Mouse (Mus musculus): Measurements from ENCODE around the gene Dnase2a. TPM values are rescaled to one million over a fixed set of nuclear protein-coding genes. Genes with fewer than 3 reads are reported as not detected.

Dnase2a gene
- total and polyA plus RNA-seq, 3 experiments, result 10.9 to 17.5 (median 13.3) TPM

DNA sequence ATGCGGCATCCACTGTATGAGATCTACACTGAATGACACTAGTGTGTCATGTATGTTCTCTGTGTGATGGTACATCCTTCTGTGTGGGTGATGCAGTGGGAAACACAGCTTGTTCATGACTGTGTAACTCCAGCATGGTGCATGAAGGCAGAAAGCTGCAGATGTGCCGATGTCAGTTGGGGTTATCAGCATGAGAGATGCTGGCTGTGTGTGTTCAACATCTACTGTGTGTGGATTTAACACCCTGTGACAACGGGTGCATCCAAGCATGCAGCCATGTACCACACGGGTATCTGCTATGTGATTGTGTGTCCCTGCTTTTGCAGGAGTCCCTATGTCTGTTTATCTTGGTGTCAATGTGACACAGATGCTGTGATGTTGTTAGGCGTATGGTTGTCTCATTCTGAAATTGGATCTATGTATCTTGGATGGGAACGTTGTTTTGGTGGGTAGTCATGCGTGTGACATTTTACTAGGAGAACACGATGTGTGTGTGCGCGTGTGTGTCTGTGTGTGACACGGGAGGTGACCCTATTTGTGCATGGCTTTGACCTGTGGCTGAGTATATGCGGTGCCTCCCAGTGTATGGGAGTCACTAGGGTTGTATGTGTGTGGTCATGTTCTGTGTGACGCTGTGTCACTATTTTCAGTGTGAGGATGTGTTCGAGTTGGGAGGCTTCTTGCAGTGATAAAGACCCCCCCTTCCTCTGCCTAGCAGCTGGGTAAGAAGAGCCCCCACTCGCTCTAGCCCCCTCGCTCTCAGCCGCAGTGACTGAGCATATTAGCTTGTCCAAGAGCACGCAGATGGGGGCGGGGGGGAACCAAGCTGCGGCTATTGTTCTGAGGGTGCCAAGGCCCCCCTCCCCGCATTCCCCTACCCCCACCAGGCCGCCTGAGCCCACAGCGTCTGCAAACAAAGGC lies 27.9 kb downstream of the Dnase2a start:
- DNase-seq, result no peak

- DNase-seq, result peak; percentile 74
Measured at GRCm38 (mm10) chr8:84936962-84937546, 28.7 kb downstream of the Dnase2a start, which contains the start of gene Mast1. TSS of gene Mast1 (minus strand) at chr8:84937359.

DNA sequence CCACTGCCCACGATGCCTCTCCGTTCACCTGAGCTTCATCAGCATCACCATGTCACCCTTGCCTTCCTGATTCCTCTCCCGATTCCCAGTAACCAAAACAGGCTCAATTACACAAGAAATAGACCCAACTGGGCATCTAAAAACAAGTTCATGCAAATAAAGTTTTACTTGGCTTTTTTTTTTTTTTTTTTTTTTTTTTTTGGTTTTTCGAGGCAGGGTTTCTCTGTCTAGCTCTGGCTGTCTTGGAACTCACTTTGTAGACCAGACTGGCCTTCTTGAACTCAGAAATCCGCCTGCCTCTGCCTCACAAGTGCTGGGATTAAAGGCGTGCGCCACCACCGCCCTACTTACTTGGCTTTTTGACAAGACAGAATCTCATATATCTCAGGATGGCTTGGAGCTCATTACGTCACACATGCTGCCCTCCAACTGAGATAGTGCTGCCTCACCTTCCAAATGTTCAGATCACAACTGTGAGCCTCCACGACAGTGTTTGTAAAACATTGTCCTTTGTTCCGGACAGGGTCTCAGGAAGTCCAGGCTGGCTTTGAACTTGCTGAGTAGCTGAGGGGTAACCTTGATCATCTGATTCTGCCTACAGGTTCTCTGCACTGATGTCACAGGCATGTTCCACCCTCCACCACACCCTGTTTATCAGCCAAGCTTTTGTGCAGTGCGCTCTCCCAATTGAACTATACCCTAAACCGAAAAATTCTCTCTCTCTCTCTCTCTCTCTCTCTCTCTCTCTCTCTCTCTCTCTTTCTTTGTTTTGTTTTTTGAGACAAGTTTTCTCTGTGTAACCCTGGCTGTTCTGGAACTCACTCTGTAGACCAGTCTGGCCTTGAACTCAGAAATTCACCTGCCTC lies 29.5 kb downstream of the Dnase2a start:
- DNase-seq, result no peak

- DNase-seq, result no peak
Measured at GRCm38 (mm10) chr8:84943699-84944098, 35.3 kb downstream of the Dnase2a start.

DNA sequence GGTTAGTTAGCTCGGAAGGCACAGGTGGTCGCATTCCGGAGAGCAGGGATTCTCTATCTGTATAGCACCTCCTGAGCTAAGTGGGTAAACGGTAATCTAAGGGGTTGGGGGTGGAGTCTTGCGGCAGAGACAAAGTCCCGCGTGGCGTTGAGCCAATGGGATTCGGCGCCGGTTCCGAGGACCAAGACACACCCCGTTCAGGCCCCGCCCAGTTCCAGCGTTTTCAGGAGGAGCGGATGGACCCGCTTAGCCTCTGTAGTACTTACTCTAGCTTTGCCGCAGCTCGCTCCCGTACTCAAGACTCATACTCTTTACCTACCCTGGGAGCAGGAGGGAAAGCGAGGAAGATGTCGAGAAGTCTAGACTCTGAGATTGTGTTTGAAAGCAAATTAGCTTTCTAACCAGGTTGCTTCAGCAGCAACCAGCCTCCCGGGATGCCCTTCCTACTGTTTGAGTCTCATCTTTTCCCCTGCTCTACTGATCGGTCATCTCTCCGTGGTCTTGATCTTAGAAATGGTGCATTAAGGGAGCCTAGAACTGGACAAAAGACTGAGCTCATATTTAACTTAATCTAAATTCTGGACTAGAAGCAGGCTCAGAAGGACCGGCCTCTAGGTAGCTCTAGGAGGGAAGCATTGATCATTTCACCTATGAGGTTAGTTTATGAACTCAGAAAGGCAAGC lies 36.3 kb downstream of the Dnase2a start:
- peak; percentile 37 for DNase-seq

GRCm38 (mm10) chr8:84945235-84945632 lies 36.9 kb downstream of the Dnase2a start:
- no peak for DNase-seq

DNA sequence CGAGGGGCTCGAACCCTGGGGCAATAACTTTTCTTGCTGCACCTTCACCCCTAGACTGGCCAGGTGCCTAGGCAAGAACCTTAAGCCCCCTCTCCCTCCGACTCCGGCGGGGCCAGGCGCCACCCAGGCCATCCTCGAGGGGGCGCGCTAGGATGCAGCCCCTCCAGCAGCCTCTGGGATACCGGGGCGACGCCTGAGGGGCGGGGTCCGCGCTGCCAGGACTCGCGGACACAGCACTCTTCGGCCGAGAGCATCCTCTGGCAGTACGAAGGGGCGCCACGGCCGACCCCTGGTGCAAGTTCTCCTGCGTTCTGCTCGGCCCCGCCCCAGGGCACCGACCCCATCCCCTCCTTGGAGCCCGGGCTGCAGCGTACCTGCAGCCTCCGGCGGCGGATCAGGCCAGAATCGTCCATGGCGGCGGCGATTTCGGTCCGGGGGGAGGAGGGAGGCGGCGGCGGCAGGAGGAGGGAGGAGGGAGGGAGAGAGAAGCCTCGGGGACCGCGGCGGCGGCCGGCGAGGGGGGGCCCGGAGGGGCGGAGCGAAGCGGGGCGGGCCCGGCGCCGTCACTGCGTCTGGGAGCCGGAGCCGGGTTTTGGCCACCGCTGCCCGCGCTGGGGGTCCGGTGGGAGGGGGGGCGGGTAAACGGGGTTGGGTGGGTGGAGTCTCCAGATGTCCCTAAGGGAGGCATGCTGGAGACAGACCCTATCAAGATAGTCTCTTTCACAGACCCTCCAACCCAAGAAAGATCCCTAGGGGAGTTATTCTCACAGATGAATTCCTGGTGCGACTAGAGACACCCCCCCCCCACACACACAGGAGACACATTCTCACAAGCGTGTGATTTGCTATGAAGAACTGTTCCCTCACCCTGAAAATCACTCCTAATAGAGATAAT lies 37.5 kb downstream of the Dnase2a start:
- no peak for DNase-seq

DNA sequence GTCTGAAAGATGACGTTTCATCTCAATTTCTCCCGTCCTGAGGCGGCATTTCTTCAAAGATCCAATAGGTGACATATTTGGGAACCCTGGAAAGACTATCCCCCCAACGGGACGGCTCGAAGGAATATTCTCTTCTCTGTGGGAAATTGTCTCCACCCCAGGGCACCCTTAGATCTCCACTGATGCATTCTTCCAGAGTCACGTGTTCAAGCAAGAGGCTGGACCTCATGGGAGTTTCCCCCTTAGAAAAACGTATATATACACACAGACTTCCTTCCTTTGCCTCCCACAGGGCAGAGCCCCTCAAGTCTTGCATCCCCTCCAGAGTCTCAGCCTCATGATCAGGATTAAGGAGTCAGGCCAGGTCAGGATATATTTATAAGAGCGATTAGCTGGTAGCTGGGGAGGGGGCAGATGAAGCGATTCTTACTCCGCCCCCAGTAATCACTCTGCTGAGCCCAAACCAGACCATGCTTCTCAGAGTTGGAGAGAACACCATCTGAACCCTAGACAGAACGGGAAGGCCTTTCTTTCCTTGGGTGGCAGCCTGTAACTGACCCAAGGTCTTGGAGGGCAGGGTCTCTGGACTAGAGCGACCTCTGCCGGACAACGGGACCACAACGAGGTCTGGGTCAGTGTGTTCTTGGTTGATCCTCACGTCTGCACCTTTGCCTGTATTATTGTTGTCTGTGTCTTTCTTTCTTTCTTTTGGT lies 38.3 kb downstream of the Dnase2a start, which contains the start of gene Rtbdn:
Gene Rtbdn (plus strand): TSS at position 464 of the 713 bp plus-strand sequence.
- DNase-seq, result no peak

GRCm38 (mm10) chr8:84947241-84947545 lies 38.8 kb downstream of the Dnase2a start:
- DNase-seq, result peak; percentile 42

DNA sequence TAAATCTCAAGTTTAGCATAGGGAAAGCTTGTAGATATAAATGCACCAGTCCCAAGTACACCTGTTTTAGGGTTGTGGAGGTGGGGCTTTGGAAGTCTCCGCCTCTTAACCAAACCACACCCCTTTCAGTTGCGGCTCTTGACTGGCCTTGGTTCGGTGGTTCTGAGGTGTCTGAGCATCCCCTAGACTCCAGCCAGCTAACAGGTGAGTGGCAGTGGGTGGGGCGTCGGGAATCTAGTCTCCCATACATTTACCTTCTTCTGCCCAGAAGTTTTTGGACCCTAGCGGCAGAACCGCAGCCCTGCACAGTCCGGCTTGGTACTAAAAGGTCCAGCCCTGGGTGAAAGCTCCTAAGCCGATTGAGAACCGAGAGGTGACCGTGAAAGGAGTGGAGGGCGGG lies 41.4 kb downstream of the Dnase2a start:
- no peak for DNase-seq

DNA sequence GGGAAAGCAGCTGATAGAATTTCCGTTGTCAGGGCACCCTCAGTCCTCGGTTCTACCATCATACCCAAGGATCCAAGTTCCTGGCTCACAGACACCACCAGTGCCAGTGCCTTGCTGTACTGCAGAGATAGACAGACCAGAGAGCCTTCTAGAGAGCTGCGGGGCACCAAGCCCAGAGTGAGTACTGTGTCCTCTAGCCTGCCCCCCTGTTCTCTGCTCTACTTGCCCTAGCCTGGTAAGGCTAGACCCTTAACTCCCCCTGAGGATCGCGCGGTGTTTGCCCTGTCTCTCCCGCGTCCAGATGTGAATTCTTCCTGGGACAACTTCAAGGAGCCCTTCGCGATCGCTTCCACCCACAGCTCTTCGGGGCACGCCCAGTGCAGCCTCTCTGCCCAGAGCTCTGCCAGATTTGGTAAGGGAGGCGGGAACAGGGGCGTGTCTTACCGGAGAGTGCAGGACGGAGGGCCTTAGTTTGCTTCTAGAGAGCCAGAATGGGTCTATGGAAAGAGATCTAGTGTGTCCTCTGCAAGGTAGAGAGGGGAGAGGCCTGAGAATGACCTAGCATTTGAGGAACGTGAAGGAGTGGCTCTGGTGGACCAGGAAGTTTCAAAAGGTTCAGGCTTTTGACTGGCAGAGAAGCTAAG lies 44.4 kb downstream of the Dnase2a start:
- DNase-seq, result peak; percentile 79

DNA sequence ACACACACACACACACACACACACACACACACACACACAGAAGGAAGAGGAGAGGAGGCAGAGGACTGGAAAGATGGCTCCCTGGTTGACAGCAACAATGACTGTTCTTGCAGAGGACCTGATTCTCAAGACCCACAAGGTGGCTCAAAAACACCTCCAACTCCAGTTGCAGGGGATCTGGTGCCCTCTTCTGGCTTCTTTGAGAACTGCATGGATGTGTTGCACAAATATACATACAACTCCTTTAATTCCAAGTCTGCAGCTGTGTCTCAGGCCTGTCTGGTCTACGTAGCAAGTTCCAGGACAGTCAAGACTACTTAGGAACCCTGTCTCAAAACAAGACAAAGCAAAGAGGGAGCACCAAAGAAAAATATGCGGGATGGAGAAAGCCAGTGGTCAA lies 48.4 kb downstream of the Dnase2a start:
- DNase-seq, result peak; percentile 46

DNA sequence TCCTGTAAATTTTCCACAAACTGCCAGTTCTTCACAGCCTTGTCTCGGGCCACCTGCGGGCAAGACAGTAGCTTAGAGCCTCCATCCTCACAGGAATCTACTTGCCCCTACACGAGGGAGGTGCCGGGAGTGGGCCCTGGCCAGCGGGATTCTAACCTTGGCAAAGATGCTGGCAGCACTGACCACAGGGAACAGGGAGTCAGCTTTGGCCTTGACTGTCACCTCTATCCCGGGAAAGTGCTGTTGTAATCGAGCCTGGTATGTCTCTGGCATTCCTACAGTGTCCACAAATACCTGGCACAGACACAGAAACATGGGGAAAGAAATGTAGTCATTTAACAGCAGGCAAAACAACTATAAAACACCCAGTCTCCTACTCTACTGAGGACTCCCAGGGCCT lies 51.5 kb downstream of the Dnase2a start:
- peak; percentile 86 for DNase-seq

DNA sequence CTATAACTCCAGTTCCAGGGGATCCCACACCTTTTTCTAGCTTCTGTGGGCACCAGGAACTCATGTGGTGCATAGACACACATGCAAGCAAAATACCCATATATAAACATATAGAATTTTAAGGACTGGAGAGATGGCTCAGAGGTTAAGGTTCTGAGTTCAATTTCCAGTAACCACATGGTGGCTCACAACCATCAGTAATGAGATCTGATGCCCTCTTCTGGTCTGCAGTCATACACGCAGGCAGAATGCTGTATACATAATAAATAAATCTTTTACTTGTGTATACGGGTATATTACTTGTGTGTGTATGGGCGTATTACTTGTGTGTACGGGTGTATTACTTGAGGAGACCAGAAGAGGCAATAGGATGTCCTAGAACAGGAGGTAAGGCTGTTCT lies 55.6 kb downstream of the Dnase2a start:
- DNase-seq, result no peak

DNA sequence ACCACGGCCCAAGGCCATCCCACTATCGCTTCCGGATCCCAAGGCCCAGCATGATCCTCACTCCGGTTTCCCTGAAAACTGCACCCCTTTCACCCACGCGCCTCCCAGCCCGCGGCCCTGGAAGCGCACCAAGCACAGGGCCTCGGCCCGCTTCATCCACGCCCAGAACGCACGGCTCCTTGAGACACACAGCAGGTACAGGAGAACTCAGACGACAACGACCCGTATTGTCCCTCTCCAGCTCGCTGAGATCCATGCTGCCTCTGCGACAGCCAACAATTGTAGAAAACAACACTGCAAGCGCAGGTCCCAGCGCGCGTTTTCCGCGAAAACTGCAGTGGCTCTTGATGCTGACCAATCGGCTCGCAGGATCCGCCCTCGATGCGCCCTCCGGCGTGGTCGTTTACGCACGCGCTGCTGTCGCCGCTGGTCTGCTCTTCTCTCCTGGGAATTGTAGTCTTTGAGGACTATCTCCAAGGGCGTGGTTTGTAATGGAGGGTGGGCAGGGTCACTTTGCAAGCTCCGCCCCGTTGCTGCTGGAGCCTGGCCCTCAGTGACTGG lies 57.5 kb downstream of the Dnase2a start:
- DNase-seq, result peak; percentile 97

- peak; percentile 77 for DNase-seq
Measured at GRCm38 (mm10) chr8:84966603-84967002, 58.2 kb downstream of the Dnase2a start.

DNA sequence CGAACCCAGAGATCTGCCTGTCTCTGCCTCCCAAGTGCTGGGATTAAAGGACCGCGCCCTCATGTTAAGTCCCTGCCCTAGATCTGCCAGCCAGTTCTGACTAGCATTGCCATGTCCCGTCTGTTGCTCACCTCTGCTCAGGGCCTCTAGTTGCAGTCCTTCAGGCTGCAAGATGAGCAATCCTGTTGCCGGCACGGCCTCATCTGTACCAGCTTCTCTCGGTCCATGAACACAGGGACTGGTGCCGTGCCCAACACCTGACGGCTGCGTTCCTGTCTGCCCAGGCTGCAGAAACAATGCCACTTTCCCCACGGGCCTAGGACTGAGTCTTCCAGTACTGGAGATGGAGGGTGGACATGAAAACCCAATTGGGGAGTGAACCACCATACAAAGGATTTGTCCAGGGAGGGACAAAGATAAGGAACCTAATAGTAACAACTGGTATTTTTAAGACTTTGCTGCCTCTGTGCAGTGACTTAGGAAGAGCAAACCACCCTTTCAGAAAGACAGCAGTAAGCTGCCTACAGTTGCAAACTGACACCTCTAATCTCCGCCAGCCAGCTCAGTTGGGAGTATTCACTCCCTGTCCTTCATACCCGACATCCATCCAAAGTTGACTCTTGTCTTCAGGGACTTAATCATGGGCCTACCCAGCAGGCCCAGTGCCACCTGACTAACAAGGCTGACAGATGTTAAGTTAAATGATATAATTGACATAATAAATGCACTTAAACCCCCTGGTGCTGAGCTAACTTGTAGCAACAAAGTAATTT lies 59.4 kb downstream of the Dnase2a start:
- peak; percentile 62 for DNase-seq

- peak; percentile 38 for DNase-seq
Measured at GRCm38 (mm10) chr8:84968650-84969049, 60.3 kb downstream of the Dnase2a start.
